Mouse (Mus musculus) T-helper 1 cell (primary cell): ENCODE data around the gene Serping1.

Source experiments
- in situ Hi-C: fragments of 300-600 bp; cut with MboI, MseI; formaldehyde crosslinking; loops from one replicate; pipeline ENCODE4 v1.15.1; 2025; ENCODE audit warnings: high pct_unique_total_duplicates

Serping1 gene

DNA sequence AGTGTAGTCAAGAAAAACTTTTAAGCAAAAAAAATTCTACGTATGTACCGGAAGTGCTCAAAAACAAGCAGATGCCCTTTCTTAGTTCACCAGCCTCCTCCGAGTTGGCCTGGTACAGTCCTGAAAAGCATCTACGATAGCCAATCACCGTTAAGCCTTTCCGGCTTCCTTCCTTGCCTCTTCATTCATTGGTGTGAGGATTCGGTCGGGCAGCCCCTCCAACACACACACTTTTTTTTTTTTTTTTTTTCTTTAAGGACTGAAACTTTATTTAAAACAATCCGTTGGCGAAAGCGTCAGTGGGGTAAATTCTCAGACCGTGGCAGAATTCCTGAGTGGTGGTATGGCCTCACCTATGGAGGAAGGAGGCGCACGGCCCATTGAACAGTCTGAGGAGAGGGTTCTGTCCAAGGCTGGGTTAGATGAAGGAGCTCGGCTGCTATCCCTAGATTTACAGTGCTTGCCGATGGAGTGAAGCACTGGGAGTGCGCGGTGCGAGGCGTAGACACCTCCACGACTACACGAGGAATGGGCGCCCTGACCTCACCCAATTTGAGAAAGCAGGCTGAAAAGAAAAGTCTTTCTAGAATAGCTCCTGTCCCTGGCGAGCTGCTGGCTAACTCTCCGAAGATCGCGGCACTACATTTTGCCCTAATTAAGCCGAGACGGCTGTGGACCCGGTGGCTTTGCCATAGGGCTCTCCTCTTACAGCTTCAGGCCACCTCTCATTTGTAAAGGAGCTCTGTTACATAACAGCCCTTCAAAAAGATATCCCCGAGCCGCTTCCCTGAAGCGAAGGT lies 59.5 kb downstream of the Serping1 start:
- in situ Hi-C loops: no loop called here
